Mouse (Mus musculus) heart, embryonic 12.5 days (tissue): ENCODE measurements around the gene Kiss1. TPM values are rescaled to one million over a fixed set of nuclear protein-coding genes. Genes with fewer than 3 reads are reported as not detected.
"Not testable (repeated sequence)": the region's sequence is repeated elsewhere in the genome, so short reads cannot be mapped to it uniquely, and the experiment has no call there.

Experiments used
- ATAC-seq: fragments of 200-750 bp; cut with Nextera tagmentation; 2 replicates; pipeline ENCODE4 v1.8.0; 2017; ENCODE audit warnings: moderate TSS enrichment, moderate library complexity; ENCODE audit not compliant: insufficient number of reproducible peaks, low FRiP score
- H3K27ac ChIP-seq: fragments of 300-500 bp; sonication (generic); 2 replicates; pipeline ENCODE4 v1.5.1; 2016; ENCODE audit warnings: mild to moderate bottlenecking, moderate library complexity; ENCODE audit not compliant: poor library complexity, severe bottlenecking
- H3K27me3 ChIP-seq: fragments of 300-500 bp; sonication (generic); replicated peaks from 2 replicates; pipeline ENCODE4 v1.6.1; 2016; ENCODE audit warnings: mild to moderate bottlenecking, moderate library complexity
- H3K36me3 ChIP-seq: fragments of 300-500 bp; sonication (generic); 2 replicates; pipeline ENCODE4 v1.6.1; 2016; ENCODE audit warnings: mild to moderate bottlenecking, moderate library complexity
- H3K4me1 ChIP-seq: fragments of 300-500 bp; sonication (generic); replicated peaks from 2 replicates; pipeline ENCODE4 v1.6.1; 2016; ENCODE audit warnings: mild to moderate bottlenecking
- H3K4me2 ChIP-seq: fragments of 300-500 bp; sonication (generic); 2 replicates; pipeline ENCODE4 v1.6.1; 2016; ENCODE audit warnings: mild to moderate bottlenecking, moderate library complexity
- H3K4me3 ChIP-seq: fragments of 300-500 bp; sonication (generic); 2 replicates; pipeline ENCODE4 v1.5.1; 2016; ENCODE audit warnings: mild to moderate bottlenecking
- H3K9ac ChIP-seq: fragments of 300-500 bp; sonication (generic); 2 replicates; pipeline ENCODE4 v1.6.1; 2016; ENCODE audit warnings: mild to moderate bottlenecking, moderate library complexity
- H3K9me3 ChIP-seq: fragments of 300-500 bp; sonication (generic); replicated peaks from 2 replicates; pipeline ENCODE4 v1.6.1; 2016; ENCODE audit warnings: mild to moderate bottlenecking, moderate library complexity
- WGBS: fragments of 180-500 bp; shearing (Covaris S2); methylation state at CpG from one replicate; pipeline ENCODE4 v1.1.7; 2016; 5-methylcytosine and 5-hydroxymethylcytosine counted together
- polyA plus RNA-seq: library from polyadenylated mRNA; unstranded; fragments of >200 nt; fragmentation: Nextera tagmentation; extraction: Ambion mirVana; gene quantifications from 2 replicates; pipeline ENCODE4 v1.2.1, GENCODE M21; 2016

Kiss1 gene
- polyA plus RNA-seq, 1 experiment from 2014 or later: not detected

GRCm38 (mm10) chr1:133317149-133317548, 4.5 kb upstream of the Kiss1 start:
- Histone ChIP-seq H3K4me3 (no peak overlapping the region), H3K27me3 (no peaks in the 10 kb centered on the region), H3K36me3 (no peaks in the 10 kb centered on the region), H3K4me2 (no peak overlapping the region), H3K27ac (no peak overlapping the region), H3K9ac (no peak overlapping the region), H3K9me3 (no peaks in the 10 kb centered on the region; the same call in 1 of the 2 replicates), H3K4me1 (peaks cover 8% of the 10 kb centered on the region)
- no peak for ATAC-seq
- WGBS: 76% methylated on average over 1 of the region's 1 CpGs

- Histone ChIP-seq H3K36me3 (no peaks in the 10 kb centered on the region), H3K4me2 (no peak overlapping the region), H3K4me3 (no peak overlapping the region), H3K4me1 (no peaks in the 10 kb centered on the region), H3K27ac (no peak overlapping the region), H3K27me3 (peaks cover 19% of the 10 kb centered on the region), H3K9me3 (no peaks in the 10 kb centered on the region; the same call in 1 of the 2 replicates), H3K9ac (no peak overlapping the region)
- no peak for ATAC-seq
- WGBS: 38% methylated on average over 5 of the region's 5 CpGs
Measured at GRCm38 (mm10) chr1:133323333-133323732, 1.7 kb downstream of the Kiss1 start.

- WGBS: 73% methylated on average over 8 of the region's 8 CpGs
- H3K9ac ChIP-seq: no peak overlapping the region
- H3K27me3 ChIP-seq: peaks cover 42% of the 10 kb centered on the region
- H3K4me3 ChIP-seq: no peak overlapping the region
- no peak for ATAC-seq
- H3K9me3 ChIP-seq: no peaks in the 10 kb centered on the region
- no peak overlapping the region for H3K4me2 ChIP-seq
- H3K27ac ChIP-seq: no peak overlapping the region
- no peaks in the 10 kb centered on the region for H3K36me3 ChIP-seq
- peaks cover 9% of the 10 kb centered on the region; the same call in 1 of the 2 replicates for H3K4me1 ChIP-seq
Measured at GRCm38 (mm10) chr1:133325951-133326350, 4.3 kb downstream of the Kiss1 start.

- Histone ChIP-seq H3K4me1 (peaks cover 9% of the 10 kb centered on the region; the same call in 1 of the 2 replicates), H3K9ac (no peak overlapping the region), H3K27ac (no peak overlapping the region), H3K4me2 (no peak overlapping the region), H3K9me3 (no peaks in the 10 kb centered on the region), H3K36me3 (no peaks in the 10 kb centered on the region), H3K4me3 (no peak overlapping the region), H3K27me3 (peaks cover 54% of the 10 kb centered on the region)
- no peak for ATAC-seq
- 54% methylated on average over 5 of the region's 5 CpGs for WGBS
Measured at GRCm38 (mm10) chr1:133327094-133327493, 5.4 kb downstream of the Kiss1 start.

- Histone ChIP-seq H3K27me3 (peaks cover 60% of the 10 kb centered on the region), H3K36me3 (no peaks in the 10 kb centered on the region), H3K9ac (no peak overlapping the region), H3K9me3 (no peaks in the 10 kb centered on the region), H3K4me1 (peaks cover 9% of the 10 kb centered on the region; the same call in 1 of the 2 replicates), H3K4me2 (no peak overlapping the region), H3K27ac (no peak overlapping the region), H3K4me3 (no peak overlapping the region)
- no peak for ATAC-seq
- 69% methylated on average over 6 of the region's 6 CpGs for WGBS
Measured at GRCm38 (mm10) chr1:133328299-133328795, 6.7 kb downstream of the Kiss1 start.

- no peak for ATAC-seq
- Histone ChIP-seq H3K4me3 (peak overlapping the region; percentile 40), H3K9me3 (no peaks in the 10 kb centered on the region), H3K9ac (peak overlapping the region; percentile 64), H3K27me3 (peaks cover 57% of the 10 kb centered on the region), H3K4me1 (peaks cover 9% of the 10 kb centered on the region; the same call in 1 of the 2 replicates), H3K36me3 (no peaks in the 10 kb centered on the region), H3K4me2 (peak overlapping the region; percentile 78), H3K27ac (no peak overlapping the region)
- WGBS: 8% methylated on average over 34 of the region's 34 CpGs
Measured at GRCm38 (mm10) chr1:133328896-133329637, 7.4 kb downstream of the Kiss1 start.

GRCm38 (mm10) chr1:133329638-133329964, 7.9 kb downstream of the Kiss1 start:
- Histone ChIP-seq H3K27ac (no peak overlapping the region), H3K4me3 (peak overlapping the region; percentile 40), H3K27me3 (peaks cover 56% of the 10 kb centered on the region), H3K9me3 (no peaks in the 10 kb centered on the region), H3K36me3 (no peaks in the 10 kb centered on the region), H3K4me1 (peaks cover 9% of the 10 kb centered on the region; the same call in 1 of the 2 replicates), H3K4me2 (peak overlapping the region; percentile 78), H3K9ac (peak overlapping the region; percentile 64)
- no peak for ATAC-seq
- WGBS: 25% methylated on average over 7 of the region's 7 CpGs

GRCm38 (mm10) chr1:133331142-133331541, 9.5 kb downstream of the Kiss1 start:
- no peak overlapping the region for H3K4me2 ChIP-seq
- H3K27me3 ChIP-seq: peaks cover 56% of the 10 kb centered on the region
- no peak overlapping the region for H3K9ac ChIP-seq
- H3K27ac ChIP-seq: no peak overlapping the region
- H3K4me1 ChIP-seq: peaks cover 9% of the 10 kb centered on the region; the same call in 1 of the 2 replicates
- no peaks in the 10 kb centered on the region for H3K9me3 ChIP-seq
- no peak overlapping the region for H3K4me3 ChIP-seq
- WGBS: 55% methylated on average over 3 of the region's 3 CpGs
- no peak for ATAC-seq
- no peaks in the 10 kb centered on the region for H3K36me3 ChIP-seq

GRCm38 (mm10) chr1:133332656-133333430, 11.2 kb downstream of the Kiss1 start:
- no peak overlapping the region for H3K27ac ChIP-seq
- no peaks in the 10 kb centered on the region for H3K36me3 ChIP-seq
- no peak overlapping the region for H3K9ac ChIP-seq
- no peak for ATAC-seq
- H3K9me3 ChIP-seq: no peaks in the 10 kb centered on the region
- H3K4me3 ChIP-seq: no peak overlapping the region
- WGBS: 83% methylated on average over 11 of the region's 11 CpGs
- peaks cover 9% of the 10 kb centered on the region; the same call in 1 of the 2 replicates for H3K4me1 ChIP-seq
- peaks cover 45% of the 10 kb centered on the region for H3K27me3 ChIP-seq
- H3K4me2 ChIP-seq: no peak overlapping the region

GRCm38 (mm10) chr1:133333937-133334336, 12.3 kb downstream of the Kiss1 start:
- peaks cover 34% of the 10 kb centered on the region for H3K27me3 ChIP-seq

GRCm38 (mm10) chr1:133340403-133340802, 18.7 kb downstream of the Kiss1 start:
- WGBS: 58% methylated on average over 1 of the region's 1 CpGs

More at GRCm38 (mm10) chr1:133333937-133334336, 12.3 kb downstream of the Kiss1 start:
- WGBS: 75% methylated on average over 6 of the region's 6 CpGs
- no peak overlapping the region for H3K4me3 ChIP-seq
- H3K9ac ChIP-seq: no peak overlapping the region
- H3K27ac ChIP-seq: no peak overlapping the region
- ATAC-seq: no peak
- no peaks in the 10 kb centered on the region for H3K36me3 ChIP-seq
- peaks cover 9% of the 10 kb centered on the region; the same call in 1 of the 2 replicates for H3K4me1 ChIP-seq
- H3K9me3 ChIP-seq: no peaks in the 10 kb centered on the region
- no peak overlapping the region for H3K4me2 ChIP-seq

More at GRCm38 (mm10) chr1:133340403-133340802, 18.7 kb downstream of the Kiss1 start:
- not testable (repeated sequence) for H3K9me3 ChIP-seq, H3K4me2 ChIP-seq, H3K27ac ChIP-seq, H3K9ac ChIP-seq, H3K4me1 ChIP-seq, H3K36me3 ChIP-seq, H3K27me3 ChIP-seq, ATAC-seq, H3K4me3 ChIP-seq
